Mouse (Mus musculus) lung, postnatal 0 days (tissue): Measurements from ENCODE around the gene Gap43. TPM values are rescaled to one million over a fixed set of nuclear protein-coding genes. Genes with fewer than 3 reads are reported as not detected.
A peak's percentile ranks its signal among the peaks of the same experiment; 100 is the strongest.

ENCODE experiments used
- ATAC-seq: fragments of 200-750 bp; cut with Nextera tagmentation; 2 replicates; pipeline ENCODE4 v1.8.0; 2017; ENCODE audit warnings: moderate library complexity
- DNase-seq: peaks from one replicate; pipeline ENCODE4 v3.0.0-alpha.2; 2016; ENCODE audit warnings: low spot score
- H3K27ac ChIP-seq: fragments of 300-500 bp; sonication (generic); 2 replicates; pipeline ENCODE4 v1.5.1; 2014; ENCODE audit warnings: antibody characterized with exemption, mild to moderate bottlenecking, low read length, mixed read lengths
- H3K27me3 ChIP-seq: fragments of 300-500 bp; sonication (generic); replicated peaks from 2 replicates; pipeline ENCODE4 v1.6.1; 2014; ENCODE audit warnings: low read length, mixed read lengths; ENCODE audit not compliant: insufficient read depth
- H3K36me3 ChIP-seq: fragments of 300-500 bp; sonication (generic); 2 replicates; pipeline ENCODE4 v1.6.1; 2014; ENCODE audit warnings: low read length, mixed read lengths; ENCODE audit not compliant: insufficient read depth
- H3K4me1 ChIP-seq: fragments of 300-500 bp; sonication (generic); 2 replicates; pipeline ENCODE4 v1.6.1; 2014; ENCODE audit warnings: antibody characterized with exemption, low read depth, low read length, mixed read lengths; ENCODE audit not compliant: insufficient read depth
- H3K4me2 ChIP-seq: fragments of 300-500 bp; sonication (generic); replicated peaks from 2 replicates; pipeline ENCODE4 v1.6.1; 2014; ENCODE audit warnings: low read depth, mild to moderate bottlenecking, low read length, moderate library complexity, mixed read lengths
- H3K4me3 ChIP-seq: fragments of 300-500 bp; sonication (generic); 2 replicates; pipeline ENCODE4 v1.5.1; 2014; ENCODE audit warnings: low read depth, low read length
- H3K9ac ChIP-seq: fragments of 300-500 bp; sonication (generic); replicated peaks from 2 replicates; pipeline ENCODE4 v1.6.1; 2014; ENCODE audit warnings: low read depth, mild to moderate bottlenecking
- H3K9me3 ChIP-seq: fragments of 300-500 bp; sonication (generic); 2 replicates; pipeline ENCODE4 v1.6.1; 2016; ENCODE audit warnings: low read length, mixed read lengths
- CTCF ChIP-seq: IDR thresholded peaks from 2 replicates; pipeline ENCODE4 v1.5.1; 2016; ENCODE audit warnings: antibody characterized with exemption, mild to moderate bottlenecking
- EP300 ChIP-seq: IDR thresholded peaks from 2 replicates; pipeline ENCODE4 v1.6.1; 2016; ENCODE audit warnings: antibody characterized with exemption, mild to moderate bottlenecking, control low read depth
- WGBS: fragments of 180-500 bp; shearing (Covaris S2); extraction: QIAGEN DNeasy Blood & Tissue Kit; methylation state at CpG from one replicate; pipeline ENCODE4 v1.1.7; 2014; 5-methylcytosine and 5-hydroxymethylcytosine counted together
- polyA plus RNA-seq: library from polyadenylated mRNA; unstranded; fragments of >200 nt; fragmentation: Nextera tagmentation; extraction: Ambion mirVana; gene quantifications from 2 replicates; pipeline ENCODE4 v1.2.1, GENCODE M21; 2015

Gap43 gene
- polyA plus RNA-seq, 1 experiment from 2014 or later, result 16.3 TPM

DNA sequence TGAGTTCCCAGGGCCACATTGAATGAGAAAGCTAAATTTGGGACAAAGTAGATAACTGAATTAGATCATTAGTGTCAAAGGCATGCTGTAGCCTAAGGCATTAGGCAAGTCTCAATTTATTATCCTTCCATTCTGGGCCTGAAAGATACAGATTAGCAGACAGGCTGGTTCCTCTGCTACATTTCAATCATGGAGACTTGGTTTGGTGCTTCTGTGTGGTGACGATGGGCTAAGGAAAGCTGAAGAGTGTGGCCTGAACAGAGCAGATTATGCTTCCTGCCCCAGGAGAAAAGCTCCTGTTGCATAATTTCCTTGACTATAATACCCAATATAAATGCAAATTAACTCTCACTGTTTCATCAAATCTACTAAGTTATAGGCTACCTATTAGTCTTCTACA is 31.7 kb downstream of the Gap43 start:
- Histone ChIP-seq H3K9me3 (no peaks in the 10 kb centered on the region), H3K36me3 (no peaks in the 10 kb centered on the region), H3K9ac (no peak overlapping the region), H3K4me1 (no peaks in the 10 kb centered on the region), H3K27ac (no peak overlapping the region), H3K4me2 (no peak overlapping the region), H3K27me3 (no peaks in the 10 kb centered on the region), H3K4me3 (no peak overlapping the region)
- no peak for ATAC-seq
- WGBS, result 88% methylated on average over 1 of the region's 1 CpGs
- no peak for DNase-seq
- TF ChIP-seq EP300 (no peak), CTCF (no peak)

DNA sequence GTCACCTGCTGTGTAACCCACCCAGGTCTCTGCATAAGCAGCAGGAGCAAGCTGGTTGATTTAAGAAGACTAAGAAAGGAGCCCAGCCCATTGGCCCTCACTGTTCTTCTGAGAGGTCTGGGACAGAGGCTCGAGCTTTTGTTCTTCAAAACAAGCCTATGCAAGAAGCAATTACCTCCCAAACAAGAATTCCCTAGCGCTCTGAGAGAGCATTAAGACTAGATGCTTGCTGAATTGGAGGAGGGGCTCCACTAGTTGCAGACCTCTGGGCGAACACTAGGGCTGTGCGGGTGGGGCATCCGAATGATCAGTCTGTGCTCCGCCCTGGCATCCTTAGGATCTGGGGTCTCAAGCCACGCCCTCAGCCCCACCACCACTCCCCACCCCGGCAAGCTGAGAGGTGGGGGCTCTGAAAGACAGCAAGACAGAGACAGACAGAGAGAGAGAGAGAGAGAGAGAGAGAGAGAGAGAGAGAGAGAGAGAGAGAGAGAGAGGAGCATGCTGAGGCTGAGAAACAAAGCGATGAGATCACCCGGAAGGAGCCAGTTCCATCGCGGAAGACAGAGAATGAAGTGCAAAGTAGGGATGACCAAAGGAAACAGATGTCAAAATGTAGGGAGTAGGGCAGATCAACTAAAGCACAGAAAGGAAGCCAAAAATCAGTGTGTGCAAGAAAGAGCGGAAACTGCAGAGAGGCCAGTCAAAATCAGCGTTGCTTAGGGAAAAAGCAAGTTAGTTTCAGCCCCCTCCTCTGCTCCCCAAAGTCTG is 34.3 kb downstream of the Gap43 start:
- H3K9ac ChIP-seq, result no peak overlapping the region
- no peaks in the 10 kb centered on the region for H3K4me1 ChIP-seq
- no peaks in the 10 kb centered on the region for H3K9me3 ChIP-seq
- no peaks in the 10 kb centered on the region for H3K36me3 ChIP-seq
- peak; percentile 49 for TF ChIP-seq CTCF
- TF ChIP-seq EP300, result peak; percentile 54; the same call in 1 of the 2 replicates
- 3% methylated on average over 14 of the region's 14 CpGs for WGBS
- DNase-seq (peak; percentile 71), ATAC-seq (peak; percentile 93)
- H3K4me3 ChIP-seq, result no peak overlapping the region; the same call in 1 of the 2 replicates
- peak overlapping the region; percentile 35 for H3K4me2 ChIP-seq
- H3K27ac ChIP-seq, result peak overlapping the region; percentile 43
- no peaks in the 10 kb centered on the region for H3K27me3 ChIP-seq

DNA sequence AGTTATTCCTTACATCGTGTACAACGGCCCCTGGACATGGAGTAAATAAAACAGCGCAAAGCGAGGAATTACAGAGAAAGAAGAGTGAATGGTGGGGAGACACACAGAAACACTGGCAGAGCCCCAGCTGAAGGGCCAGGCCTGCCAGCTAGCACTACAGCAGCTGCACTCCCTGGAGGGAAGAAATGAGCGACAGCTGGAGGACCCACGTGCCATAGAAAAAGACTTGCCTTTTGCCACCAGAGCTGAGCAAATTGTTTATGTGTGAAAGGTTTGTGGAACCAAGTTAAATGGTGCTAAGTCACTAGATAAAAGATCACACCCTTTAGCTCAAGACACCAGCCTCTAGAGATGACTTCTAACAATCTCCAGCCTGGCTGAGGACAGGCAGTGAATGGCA is 37.0 kb downstream of the Gap43 start:
- H3K4me1 ChIP-seq, result no peaks in the 10 kb centered on the region
- H3K4me2 ChIP-seq, result no peak overlapping the region
- ATAC-seq (no peak), DNase-seq (no peak)
- H3K9ac ChIP-seq, result no peak overlapping the region
- H3K9me3 ChIP-seq, result no peaks in the 10 kb centered on the region
- no peak overlapping the region for H3K4me3 ChIP-seq
- H3K27ac ChIP-seq, result no peak overlapping the region
- H3K27me3 ChIP-seq, result no peaks in the 10 kb centered on the region
- TF ChIP-seq EP300, result no peak
- TF ChIP-seq CTCF, result no peak
- 67% methylated on average over 6 of the region's 6 CpGs for WGBS
- H3K36me3 ChIP-seq, result no peaks in the 10 kb centered on the region

DNA sequence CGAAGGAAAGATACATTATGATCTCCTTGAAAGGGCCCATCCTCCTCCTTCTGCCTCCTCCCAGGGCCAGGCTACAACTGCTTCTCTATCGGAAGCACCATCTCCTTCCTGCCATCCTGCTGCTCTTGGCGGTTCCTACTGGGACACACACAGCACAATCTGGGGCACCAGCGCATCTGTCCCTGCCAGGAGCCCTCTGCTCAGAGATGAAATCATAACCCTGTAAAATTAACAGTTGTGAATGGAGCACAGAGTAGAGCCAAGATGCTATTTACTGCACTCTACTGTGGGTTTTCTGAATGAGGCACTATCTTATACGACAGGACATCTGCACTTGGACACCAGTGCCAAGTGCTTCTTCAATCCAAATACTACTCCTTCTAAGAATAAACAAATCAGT is 46.0 kb downstream of the Gap43 start:
- no peaks in the 10 kb centered on the region for H3K27me3 ChIP-seq
- ATAC-seq (no peak), DNase-seq (no peak)
- 69% methylated on average over 5 of the region's 5 CpGs for WGBS
- H3K36me3 ChIP-seq, result no peaks in the 10 kb centered on the region
- H3K9ac ChIP-seq, result no peak overlapping the region
- no peaks in the 10 kb centered on the region for H3K9me3 ChIP-seq
- no peak overlapping the region for H3K4me2 ChIP-seq
- TF ChIP-seq CTCF (no peak), EP300 (no peak)
- H3K27ac ChIP-seq, result no peak overlapping the region
- H3K4me3 ChIP-seq, result no peak overlapping the region
- no peaks in the 10 kb centered on the region for H3K4me1 ChIP-seq

DNA sequence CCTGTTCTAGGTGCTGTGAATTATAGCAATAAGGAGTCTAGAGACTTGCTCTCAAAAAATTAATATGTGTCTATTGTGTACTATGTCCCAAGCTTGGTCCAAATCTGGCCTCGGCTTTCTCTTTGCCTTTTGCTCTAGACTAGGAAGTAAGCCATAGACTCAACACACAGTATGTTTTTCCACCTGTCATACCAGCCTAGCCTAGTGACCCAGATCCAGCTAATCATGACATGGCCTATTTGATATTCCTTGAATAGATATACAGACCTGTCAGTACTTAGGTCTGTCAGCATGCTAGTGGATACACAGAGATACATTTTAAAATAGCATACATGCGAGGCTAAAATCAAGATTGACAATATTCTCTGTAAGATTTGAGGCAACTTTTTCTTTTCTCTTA is 46.4 kb downstream of the Gap43 start:
- H3K9ac ChIP-seq, result no peak overlapping the region
- DNase-seq, result no peak
- no peaks in the 10 kb centered on the region for H3K36me3 ChIP-seq
- H3K9me3 ChIP-seq, result no peaks in the 10 kb centered on the region
- no peak overlapping the region for H3K4me3 ChIP-seq
- no peaks in the 10 kb centered on the region for H3K4me1 ChIP-seq
- WGBS, result 86% methylated on average over 2 of the region's 2 CpGs
- H3K27me3 ChIP-seq, result no peaks in the 10 kb centered on the region
- no peak overlapping the region for H3K27ac ChIP-seq
- no peak for ATAC-seq
- H3K4me2 ChIP-seq, result no peak overlapping the region
- no peak for TF ChIP-seq EP300
- TF ChIP-seq CTCF, result no peak

DNA sequence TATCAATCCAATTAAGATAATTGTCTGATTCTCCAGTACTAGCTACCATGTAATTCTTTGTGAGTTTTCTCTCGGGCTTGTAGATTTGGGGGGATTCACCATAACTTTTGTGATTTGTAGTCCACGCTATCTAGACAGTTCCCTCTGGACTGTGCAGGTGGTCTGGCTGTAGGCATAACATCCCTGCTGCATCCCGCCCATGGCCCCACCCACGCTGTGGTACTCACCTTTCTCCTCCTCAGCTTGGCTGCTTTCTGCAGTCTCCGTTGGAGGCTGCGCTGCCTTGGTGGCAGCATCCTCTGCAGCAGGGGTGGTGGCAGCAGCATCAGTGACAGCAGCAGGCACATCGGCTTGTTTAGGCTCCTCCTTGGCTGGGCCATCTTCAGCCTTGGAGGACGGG is 48.9 kb downstream of the Gap43 start:
- Histone ChIP-seq H3K36me3 (no peaks in the 10 kb centered on the region), H3K4me2 (no peak overlapping the region), H3K9me3 (no peaks in the 10 kb centered on the region), H3K4me1 (no peaks in the 10 kb centered on the region), H3K27ac (no peak overlapping the region), H3K4me3 (no peak overlapping the region), H3K9ac (no peak overlapping the region), H3K27me3 (no peaks in the 10 kb centered on the region)
- WGBS, result 74% methylated on average over 8 of the region's 8 CpGs
- no peak for DNase-seq
- no peak for TF ChIP-seq CTCF
- no peak for TF ChIP-seq EP300
- ATAC-seq, result no peak

DNA sequence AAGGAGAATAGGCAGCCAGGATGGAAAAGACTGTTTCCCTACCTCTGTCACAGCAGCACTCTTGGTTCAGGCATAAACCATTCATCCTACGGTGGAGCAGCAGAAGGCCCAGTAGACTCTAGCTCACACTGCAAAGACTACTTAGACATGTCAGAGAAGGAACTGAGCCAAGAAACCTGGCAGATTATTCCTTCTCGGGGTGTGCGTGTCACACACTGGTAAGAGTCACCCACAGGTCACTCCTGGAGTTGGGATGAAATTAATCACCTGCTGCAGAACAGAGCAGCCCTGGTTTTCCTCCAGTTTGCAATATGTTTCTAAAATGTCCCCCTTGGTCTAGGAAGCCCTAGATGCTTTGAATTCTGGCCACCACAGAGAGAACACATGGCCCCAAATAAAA is 56.4 kb downstream of the Gap43 start:
- TF ChIP-seq CTCF (no peak), EP300 (no peak)

More for the DNA sequence above, 56.4 kb downstream of the Gap43 start:
- H3K4me2 ChIP-seq, result no peak overlapping the region
- no peaks in the 10 kb centered on the region for H3K27me3 ChIP-seq
- H3K9ac ChIP-seq, result no peak overlapping the region
- DNase-seq (no peak), ATAC-seq (no peak)
- H3K36me3 ChIP-seq, result no peaks in the 10 kb centered on the region
- no peak overlapping the region for H3K4me3 ChIP-seq
- WGBS, result 60% methylated on average over 3 of the region's 3 CpGs
- no peaks in the 10 kb centered on the region for H3K9me3 ChIP-seq
- no peak overlapping the region for H3K27ac ChIP-seq
- no peaks in the 10 kb centered on the region for H3K4me1 ChIP-seq
